Mouse (Mus musculus) cerebellum, postnatal 4 days (tissue): ENCODE measurements around the gene Cpne5.
A peak's percentile ranks its signal among the peaks of the same experiment; 100 is the strongest.
"Not testable (repeated sequence)": the region's sequence is repeated elsewhere in the genome, so short reads cannot be mapped to it uniquely, and the experiment has no call there.

ENCODE experiments used
- DNase-seq, 2 experiments: peaks; one replicate each; pipeline ENCODE4 v3.0.0; 2022; ENCODE audit warnings: low spot score in 2 of 2, mixed read lengths in 1 of 2

Gene Cpne5

GRCm38 (mm10) chr17:29257001-29257511, 19.1 kb upstream of the Cpne5 start:
- DNase-seq = no peak

GRCm38 (mm10) chr17:29256507-29256906, 18.5 kb upstream of the Cpne5 start:
- DNase-seq = no peak

DNA sequence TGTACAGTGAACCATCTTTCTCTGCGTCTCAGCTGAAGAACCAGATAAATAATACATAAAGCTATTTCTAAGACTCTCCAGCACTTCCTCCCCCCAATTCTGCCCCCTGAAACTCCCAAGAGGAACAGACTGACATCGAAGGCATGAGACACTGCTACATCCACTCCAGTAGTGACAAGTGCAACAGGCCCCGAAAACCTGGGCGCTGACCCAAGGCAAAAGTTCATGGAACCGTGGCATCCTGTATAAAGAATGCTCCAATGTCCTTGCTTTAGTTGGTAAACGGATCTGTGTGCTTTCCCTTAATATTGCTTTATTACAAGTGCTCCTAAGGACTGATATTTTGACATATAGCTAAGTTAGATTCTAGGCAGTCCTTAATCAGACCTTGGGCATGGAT, 16.8 kb upstream of the Cpne5 start:
- DNase-seq = not testable (repeated sequence)

DNA sequence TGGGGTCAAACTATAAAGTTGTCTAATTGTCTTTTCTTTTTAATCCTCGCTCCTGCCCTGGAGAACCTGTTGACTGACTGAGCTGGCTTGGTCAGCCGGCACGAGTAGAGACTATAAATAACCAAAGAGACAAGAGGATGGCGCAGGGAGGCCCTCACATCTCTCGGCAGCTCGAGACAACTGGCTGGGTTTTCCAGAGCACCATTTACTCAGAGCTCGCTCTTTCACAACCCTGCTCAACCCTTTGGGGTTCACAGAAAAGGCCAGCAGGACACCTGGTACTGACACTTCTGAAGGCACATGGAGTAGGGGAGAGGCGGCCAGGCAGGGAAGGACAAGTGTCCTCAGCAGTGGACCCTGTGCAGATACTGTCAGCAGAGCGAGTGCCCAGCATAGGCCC, 15.7 kb upstream of the Cpne5 start:
- DNase-seq = no peak

DNA sequence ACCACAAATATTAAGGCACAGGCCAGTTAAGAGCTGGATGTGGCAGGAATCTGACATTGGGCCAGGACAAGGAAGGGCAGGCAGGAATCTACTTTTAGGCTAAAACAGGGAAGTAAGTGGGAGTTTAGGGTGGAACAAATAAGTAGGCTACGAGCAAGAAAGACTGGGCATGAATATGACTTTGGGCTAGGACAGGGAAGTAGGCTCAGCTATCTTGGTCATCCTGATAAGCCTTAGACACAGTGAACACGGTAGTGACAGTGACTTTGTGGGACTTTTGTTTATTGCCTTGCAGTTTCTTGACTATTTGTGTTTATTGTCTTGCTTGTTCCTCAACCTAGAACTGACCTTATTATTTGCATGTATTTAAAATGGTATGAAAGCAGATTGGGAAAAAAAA, 15.3 kb upstream of the Cpne5 start:
- no peak for DNase-seq

- peak in 1 of 2 experiments; percentile 51 for DNase-seq
These were observed 13.8 kb upstream of the Cpne5 start for GRCm38 (mm10) chr17:29251608-29252390.

DNA sequence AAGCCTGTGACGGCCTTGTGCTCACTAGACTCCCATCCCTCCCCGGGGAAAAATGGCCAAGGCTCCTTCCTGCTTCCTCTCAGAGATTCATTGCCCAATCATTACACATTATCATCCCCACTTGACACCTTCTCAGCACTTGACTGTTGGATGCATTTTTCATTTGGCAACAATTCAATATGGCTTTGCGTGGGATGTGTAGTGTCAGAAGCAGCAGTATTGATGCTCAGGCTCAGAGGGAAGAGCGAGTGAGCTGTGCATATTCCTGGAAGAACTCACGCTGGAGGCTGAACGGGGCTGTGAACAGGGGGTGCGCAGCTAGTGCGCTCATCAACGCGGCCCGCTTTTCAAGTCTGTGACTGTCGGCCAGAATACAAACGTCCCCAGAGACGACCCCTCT, 13.0 kb upstream of the Cpne5 start:
- DNase-seq = not testable (repeated sequence)

DNA sequence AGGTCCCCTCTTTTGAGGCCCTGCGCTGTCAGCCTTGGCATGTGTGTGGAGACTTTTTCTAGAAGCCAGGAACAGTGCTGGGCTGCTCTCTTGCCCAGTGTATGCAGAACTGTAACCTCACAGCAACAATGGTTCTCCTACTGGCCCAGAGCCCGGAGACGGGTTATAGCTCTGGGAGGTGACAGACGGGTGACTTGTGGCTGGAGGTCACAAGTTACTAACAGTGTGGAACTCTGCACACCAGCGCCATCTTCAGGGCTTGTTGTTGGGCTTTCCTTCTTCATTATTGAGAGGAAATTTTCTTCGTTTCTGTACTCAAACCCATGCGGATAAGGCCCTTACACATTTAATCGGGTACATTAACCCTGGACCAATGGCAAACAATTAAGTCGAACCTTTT, 11.5 kb upstream of the Cpne5 start:
- DNase-seq = peak in 1 of 2 experiments; percentile 61

- DNase-seq = no peak
These were observed 9.9 kb upstream of the Cpne5 start for GRCm38 (mm10) chr17:29247881-29248280.

GRCm38 (mm10) chr17:29246602-29247001, 8.6 kb upstream of the Cpne5 start:
- peak in 1 of 2 experiments; percentile 36 for DNase-seq

DNA sequence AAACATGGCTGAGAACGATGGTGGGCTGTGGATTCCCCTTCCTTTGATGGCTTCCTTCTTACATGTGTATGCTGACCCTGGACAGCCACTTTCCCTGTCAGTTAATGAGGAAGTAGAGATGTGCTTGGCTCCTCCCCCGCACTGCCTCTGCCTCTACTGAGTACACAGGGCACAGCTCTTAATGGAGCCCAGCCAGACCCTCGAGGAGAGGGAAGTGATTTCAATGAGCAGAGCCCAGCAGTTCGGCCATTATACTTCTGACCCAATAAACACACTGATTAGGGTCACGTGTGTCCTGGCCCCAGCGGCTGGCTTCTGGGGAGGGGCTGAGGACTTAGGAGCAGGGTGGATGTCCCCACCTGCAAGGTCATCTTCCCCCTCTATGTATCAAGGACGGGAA, 7.8 kb upstream of the Cpne5 start:
- DNase-seq = no peak

GRCm38 (mm10) chr17:29244912-29245311, 6.9 kb upstream of the Cpne5 start:
- no peak for DNase-seq

GRCm38 (mm10) chr17:29238421-29238945, 516 bp upstream of the Cpne5 start:
- DNase-seq = peak in 1 of 2 experiments; percentile 30

GRCm38 (mm10) chr17:29237267-29237771, 648 bp downstream of the Cpne5 start:
- no peak for DNase-seq

GRCm38 (mm10) chr17:29236111-29236510, 1.9 kb downstream of the Cpne5 start:
- no peak for DNase-seq

DNA sequence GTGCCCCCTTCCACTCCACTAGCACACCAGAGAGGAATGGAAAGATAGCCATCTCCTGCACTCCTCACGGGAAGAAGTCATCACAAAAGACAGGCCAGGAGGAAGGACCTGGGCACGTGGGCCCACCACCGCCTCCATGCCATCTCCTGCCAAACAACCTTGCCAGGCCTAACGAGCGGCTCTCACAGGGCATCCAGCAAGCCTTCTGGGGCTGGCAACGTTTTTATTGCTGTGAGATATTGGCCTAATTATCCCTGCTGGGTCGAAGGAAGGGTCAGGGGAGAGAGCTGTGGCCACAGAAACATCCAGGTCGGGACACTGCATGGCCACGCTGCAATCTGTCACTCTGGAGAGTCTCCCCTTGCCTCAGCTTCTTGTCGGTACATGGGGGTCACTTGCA, 6.9 kb downstream of the Cpne5 start:
- DNase-seq = no peak

- no peak for DNase-seq
These were observed 17.3 kb downstream of the Cpne5 start for GRCm38 (mm10) chr17:29220631-29221030.

- DNase-seq = no peak
These were observed 19.9 kb downstream of the Cpne5 start for GRCm38 (mm10) chr17:29218017-29218416.

DNA sequence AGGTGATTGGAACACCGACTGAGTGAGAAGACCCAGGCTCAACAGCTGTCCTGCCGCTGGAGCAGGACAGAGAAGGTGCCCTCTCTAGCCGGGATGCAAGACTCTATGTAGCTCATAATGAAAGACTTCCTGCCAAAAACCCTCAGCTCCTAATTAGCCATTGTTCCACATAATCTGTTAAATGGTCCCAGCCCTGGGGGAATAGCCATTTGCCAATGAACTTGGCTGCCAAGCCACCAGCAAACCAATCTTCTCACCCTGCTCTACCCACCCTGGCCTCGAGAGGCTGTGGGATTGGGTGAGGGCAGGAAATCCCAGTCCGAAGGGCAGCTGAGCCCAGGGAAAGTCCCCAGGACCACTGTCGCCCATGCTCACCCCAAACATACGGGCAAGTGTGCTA, 21.9 kb downstream of the Cpne5 start:
- no peak for DNase-seq

GRCm38 (mm10) chr17:29214655-29215054, 23.3 kb downstream of the Cpne5 start:
- no peak for DNase-seq

DNA sequence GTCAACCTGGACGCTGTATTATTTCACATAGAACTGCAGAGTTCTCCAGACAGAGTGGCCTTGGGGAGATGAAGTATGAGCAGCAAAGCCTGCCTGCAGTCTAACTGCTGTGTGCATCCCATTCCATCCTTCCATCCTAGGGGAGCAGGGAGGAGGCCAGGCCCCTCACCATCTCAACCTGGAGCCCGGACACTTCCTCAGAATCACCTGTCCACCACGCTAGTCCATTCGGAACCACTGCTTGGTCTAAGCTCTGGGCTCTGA, 23.8 kb downstream of the Cpne5 start:
- DNase-seq = no peak

- DNase-seq = no peak
These were observed 24.4 kb downstream of the Cpne5 start for GRCm38 (mm10) chr17:29213381-29214192.

- DNase-seq = no peak
These were observed 26.1 kb downstream of the Cpne5 start for GRCm38 (mm10) chr17:29211836-29212235.
